Comparison of ENCODE assay signal across 8 mouse cellular contexts in the genomic region with DNA sequence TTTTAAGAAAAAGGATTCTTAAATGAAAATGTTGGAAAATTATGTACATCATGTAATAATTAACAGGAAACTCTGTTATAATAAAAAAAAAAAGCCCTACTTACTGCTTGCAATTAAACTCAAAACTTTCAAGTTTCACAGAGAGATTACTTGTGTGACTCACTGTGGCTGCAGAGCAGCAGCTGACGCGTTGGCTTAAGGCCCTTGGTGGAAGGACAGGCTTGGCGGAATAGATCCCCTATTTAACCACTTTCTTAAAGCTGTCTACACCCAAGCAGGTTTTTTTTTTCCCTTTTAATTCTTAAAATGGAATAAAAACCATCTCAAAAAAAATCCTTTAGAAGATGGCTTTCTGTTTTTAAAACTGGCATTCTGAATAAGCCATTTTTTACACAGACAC.
DNase-seq lines count a peak whose midpoint lies in the region; ATAC-seq lines count a peak whose summit lies in the region.

No protein-coding gene starts in this region.

- WGBS in forebrain, embryonic 15.5 days: 7% methylated on average over 3 of the region's 3 CpGs
- 7% methylated on average over 3 of the region's 3 CpGs for WGBS in forebrain, embryonic 13.5 days
- 0% methylated on average over 3 of the region's 3 CpGs for WGBS in macrophage (ENCODE audit: missing documents)
- 38% methylated on average over 3 of the region's 3 CpGs for WGBS in hindbrain, embryonic 16.5 days

- no peak overlapping the region for H3K9ac ChIP-seq in forebrain, embryonic 15.5 days (replicated peaks)
- no peak overlapping the region for H3K9ac ChIP-seq in forebrain, embryonic 13.5 days
- no peak overlapping the region for H3K9ac ChIP-seq in hindbrain, embryonic 16.5 days (ENCODE audit: low read depth, low read length)

- H3K36me3 ChIP-seq in forebrain, embryonic 15.5 days: no peaks in the 10 kb centered on the region
- H3K36me3 ChIP-seq in forebrain, embryonic 13.5 days (ENCODE audit: poor library complexity, severe bottlenecking): no peaks in the 10 kb centered on the region
- H3K36me3 ChIP-seq in macrophage (ENCODE audit: inconsistent target): no peaks in the 10 kb centered on the region
- no peaks in the 10 kb centered on the region for H3K36me3 ChIP-seq in hindbrain, embryonic 16.5 days (ENCODE audit: control insufficient read depth, insufficient read depth, low read length)

- H3K4me1 ChIP-seq in forebrain, embryonic 15.5 days: peaks cover 34% of the 10 kb centered on the region
- peaks cover 30% of the 10 kb centered on the region for H3K4me1 ChIP-seq in forebrain, embryonic 13.5 days
- peaks cover 4% of the 10 kb centered on the region for H3K4me1 ChIP-seq in hindbrain, embryonic 16.5 days (ENCODE audit: control insufficient read depth, insufficient read depth, low read depth, low read length)

- ATAC-seq in forebrain, embryonic 15.5 days (replicated peaks): no peak
- ATAC-seq in forebrain, embryonic 13.5 days: no peak
- no peak for ATAC-seq in hindbrain, embryonic 16.5 days

- H3K9me3 ChIP-seq in forebrain, embryonic 15.5 days: no peaks in the 10 kb centered on the region
- H3K9me3 ChIP-seq in forebrain, embryonic 13.5 days (replicated peaks): no peaks in the 10 kb centered on the region
- H3K9me3 ChIP-seq in hindbrain, embryonic 16.5 days (ENCODE audit: control insufficient read depth, low read length): no peaks in the 10 kb centered on the region

- H3K4me2 ChIP-seq in forebrain, embryonic 15.5 days (replicated peaks): no peak overlapping the region
- no peak overlapping the region for H3K4me2 ChIP-seq in forebrain, embryonic 13.5 days
- no peak overlapping the region for H3K4me2 ChIP-seq in hindbrain, embryonic 16.5 days (ENCODE audit: low read length)

- H3K4me3 ChIP-seq in forebrain, embryonic 15.5 days: no peak overlapping the region
- H3K4me3 ChIP-seq in forebrain, embryonic 13.5 days: no peak overlapping the region
- H3K4me3 ChIP-seq in macrophage (ENCODE audit: inconsistent target): no peak overlapping the region
- no peak overlapping the region for H3K4me3 ChIP-seq in hindbrain, embryonic 16.5 days (ENCODE audit: low read length)

- peak overlapping the region; percentile 48; the same call in 1 of the 2 replicates for H3K27ac ChIP-seq in forebrain, embryonic 15.5 days (replicated peaks)
- no peak overlapping the region for H3K27ac ChIP-seq in forebrain, embryonic 13.5 days
- peak overlapping the region; percentile 78 for H3K27ac ChIP-seq in macrophage
- H3K27ac ChIP-seq in hindbrain, embryonic 16.5 days (ENCODE audit: low read depth, low read length): no peak overlapping the region

- peaks cover 67% of the 10 kb centered on the region for H3K79me2 ChIP-seq in macrophage (ENCODE audit: inconsistent target)

- no peaks in the 10 kb centered on the region for H3K27me3 ChIP-seq in forebrain, embryonic 15.5 days
- H3K27me3 ChIP-seq in forebrain, embryonic 13.5 days: no peaks in the 10 kb centered on the region
- H3K27me3 ChIP-seq in hindbrain, embryonic 16.5 days (replicated peaks; ENCODE audit: control insufficient read depth, insufficient read depth, low read length): no peaks in the 10 kb centered on the region

- DNase-seq in right cerebral cortex, postnatal 10 days (ENCODE audit: low spot score in 2 of 2): peak; percentile 65 to 72
- DNase-seq in right cerebral cortex, postnatal 36 days (ENCODE audit: low spot score in 2 of 2): no peak
- DNase-seq in heart, adult 11 months: peak; percentile 95
- DNase-seq in spleen, postnatal 14 days (ENCODE audit: low spot score in 2 of 2): no peak

Comparison
In these comparisons a context has a peak if more than half of its experiments do, and no peak if none do; other contexts are left out.
1. H3K27ac ChIP-seq: peak in forebrain, embryonic 15.5 days (single experiment) and macrophage (single experiment); none in forebrain, embryonic 13.5 days (single experiment) and hindbrain, embryonic 16.5 days (single experiment).
2. DNase-seq: peak in right cerebral cortex, postnatal 10 days (2 of 2) and heart, adult 11 months (single experiment); none in right cerebral cortex, postnatal 36 days (0 of 2) and spleen, postnatal 14 days (0 of 2).